Mouse (Mus musculus): ENCODE measurements at regions not wholly inside any gene's neighbourhood (a gene's known extent, or its start where the extent isn't known, plus 50 kb on each side); places are given as distances from the start of the nearest gene placed in this dataset.
A peak's percentile ranks its signal among the peaks of the same experiment; 100 is the strongest.
"Not testable (repeated sequence)": the region's sequence is repeated elsewhere in the genome, so short reads cannot be mapped to it uniquely, and the experiment has no call there.

DNA sequence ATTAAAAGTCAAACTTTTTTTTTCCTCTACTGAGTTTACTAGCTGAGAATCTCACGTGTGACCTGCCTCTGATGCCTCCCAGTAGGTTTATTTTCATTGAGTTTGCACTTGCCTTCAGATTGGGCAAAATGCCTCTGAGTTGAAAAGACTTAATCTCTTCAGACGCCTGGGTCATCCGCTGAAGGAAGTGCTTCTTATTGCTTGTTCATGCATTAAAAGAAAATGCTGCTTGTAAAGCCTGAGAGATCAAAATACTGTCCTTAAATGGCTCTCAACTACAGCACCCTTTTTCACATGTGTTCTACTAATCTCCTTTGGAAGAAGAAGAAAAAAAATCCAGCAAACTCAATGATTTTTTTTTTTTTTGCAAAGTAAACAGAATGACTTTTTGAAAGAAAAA is 351.5 kb downstream of the Kcnh5 start:
- DNase-seq (ENCODE audit: low spot score in 2 of 2) = no peak

DNA sequence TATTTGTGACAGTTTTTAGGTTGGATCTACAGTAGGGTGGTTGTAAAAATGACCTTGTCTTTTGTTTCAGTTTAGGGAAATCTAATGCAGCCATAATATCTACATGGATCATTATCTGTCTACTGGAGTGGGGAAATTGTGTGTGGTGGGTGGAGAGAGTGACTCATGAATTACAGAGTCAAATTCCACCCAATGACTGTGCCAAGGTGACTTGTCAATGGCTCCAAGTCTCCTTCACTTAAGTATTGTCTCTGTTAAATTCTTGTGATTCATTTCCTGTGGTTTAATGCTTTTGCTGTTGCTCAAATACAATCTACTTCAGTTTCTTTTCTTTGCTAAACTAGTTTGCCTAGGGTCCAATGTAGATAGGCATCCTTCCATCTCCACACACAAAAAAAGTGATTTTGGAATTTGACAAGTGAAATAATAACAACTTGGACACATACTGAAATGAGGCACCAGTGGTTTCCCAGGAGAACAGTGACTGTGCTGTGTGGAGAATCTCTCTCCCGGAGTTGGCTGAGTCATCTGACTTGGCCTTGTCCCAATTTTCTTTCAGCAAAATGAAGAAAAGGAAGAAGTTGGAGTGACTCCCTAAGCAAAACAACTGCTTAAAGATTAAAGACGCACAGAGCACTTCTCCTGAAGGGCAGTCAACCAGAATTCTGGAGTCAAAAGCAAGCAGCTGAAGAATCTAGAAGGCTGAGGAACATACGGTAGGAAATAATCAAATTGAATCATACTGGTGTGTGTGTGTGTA is 352.2 kb downstream of the Kcnh5 start:
- DNase-seq (ENCODE audit: low spot score in 2 of 2) = peak; percentile 9 to 24

DNA sequence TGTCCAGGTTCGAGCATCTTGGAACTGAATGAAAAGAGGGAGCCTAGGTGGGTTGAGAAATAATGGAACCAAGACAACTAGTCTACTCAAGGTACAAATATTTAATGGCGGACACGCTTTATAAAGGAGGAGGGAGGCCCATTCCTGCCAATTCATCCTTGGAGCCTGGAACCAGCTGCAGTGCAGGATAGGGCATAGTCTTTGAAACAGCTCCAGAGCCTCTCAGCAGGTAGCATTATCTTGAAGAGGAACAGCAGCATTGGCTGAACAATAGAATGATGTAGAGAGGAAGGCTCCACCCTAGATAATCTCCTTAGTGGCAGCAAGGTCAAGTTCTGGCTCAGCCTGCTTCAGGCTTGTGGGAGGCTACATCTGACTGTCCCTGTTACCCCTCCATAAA is 361.0 kb downstream of the Kcnh5 start:
- DNase-seq (ENCODE audit: low spot score in 2 of 2) = not testable (repeated sequence)

DNA sequence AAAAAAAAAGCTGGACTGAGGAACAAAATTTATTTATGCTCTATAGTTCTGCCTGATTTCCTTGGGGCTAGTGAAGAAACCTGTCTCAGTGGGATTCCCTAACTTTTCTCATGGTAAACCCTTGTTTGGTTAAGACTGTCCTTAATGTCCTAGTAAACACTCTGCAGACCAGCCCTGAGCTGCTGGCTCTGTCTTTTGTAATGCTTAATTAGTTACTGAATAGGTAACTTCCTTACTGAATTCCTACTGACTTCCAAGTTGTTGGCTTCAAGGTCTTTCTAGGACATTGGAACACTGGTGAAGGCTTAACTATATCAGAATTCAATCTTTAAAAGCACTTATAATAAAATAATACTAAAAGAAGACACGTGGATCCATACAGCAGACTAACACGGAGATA is 368.6 kb downstream of the Kcnh5 start:
- DNase-seq (ENCODE audit: low spot score in 2 of 2) = not testable (repeated sequence)

DNA sequence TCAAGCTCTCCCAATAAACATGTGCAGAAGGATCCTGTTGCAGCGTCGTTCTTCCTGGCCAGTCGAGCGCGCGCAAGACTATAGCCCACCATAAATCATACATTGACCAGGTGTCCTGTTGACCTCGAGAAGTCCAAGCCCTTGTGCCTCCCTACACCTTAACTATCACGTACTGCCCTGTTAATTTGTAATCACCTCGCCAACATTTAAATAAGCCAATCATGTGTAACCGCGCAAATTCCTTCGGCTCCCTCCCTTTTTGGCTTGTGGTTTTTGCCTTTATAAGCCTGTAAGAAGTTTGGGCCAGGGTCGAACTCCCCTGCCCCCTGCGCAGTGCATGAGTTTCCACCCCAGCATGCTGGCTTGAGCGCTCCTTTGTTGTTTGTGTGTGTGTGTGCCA is 369.2 kb downstream of the Kcnh5 start:
- DNase-seq (ENCODE audit: low spot score in 2 of 2) = not testable (repeated sequence)

DNA sequence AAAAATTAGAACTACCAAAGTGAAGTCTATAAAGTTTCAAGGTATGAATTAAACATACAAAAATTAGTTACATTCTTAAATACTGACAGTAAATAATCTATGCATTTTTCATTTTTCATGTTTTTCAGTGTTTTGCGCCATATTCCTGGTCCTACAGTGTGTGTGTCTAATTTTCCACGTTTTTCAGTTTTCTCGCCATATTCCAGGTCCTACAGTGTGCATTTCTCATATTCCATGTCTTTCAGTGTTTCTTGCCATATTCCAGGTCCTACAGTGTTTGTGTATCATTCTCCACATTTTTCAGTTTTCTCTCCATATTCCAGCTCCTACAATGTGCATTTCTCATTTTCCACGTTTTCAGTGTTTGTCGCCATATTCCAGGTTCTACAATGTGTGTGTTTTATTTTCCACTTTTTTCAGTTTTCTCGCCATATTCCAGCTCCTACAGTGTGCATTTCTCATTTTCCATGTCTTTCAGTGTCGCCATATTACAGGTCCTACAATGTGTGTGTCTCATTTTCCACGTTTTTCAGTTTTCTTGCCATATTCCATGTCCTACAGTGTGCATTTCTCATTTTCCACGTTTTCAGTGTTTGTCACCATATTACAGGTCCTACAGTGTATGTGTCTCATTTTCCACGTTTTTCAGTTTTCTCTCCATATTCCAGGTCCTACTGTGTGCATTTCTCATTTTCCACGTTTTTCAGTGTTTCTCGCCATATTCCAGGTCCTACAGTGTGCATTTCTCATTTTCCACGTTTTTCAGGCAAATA is 373.2 kb downstream of the Kcnh5 start:
- DNase-seq (ENCODE audit: low spot score in 2 of 2) = no peak

DNA sequence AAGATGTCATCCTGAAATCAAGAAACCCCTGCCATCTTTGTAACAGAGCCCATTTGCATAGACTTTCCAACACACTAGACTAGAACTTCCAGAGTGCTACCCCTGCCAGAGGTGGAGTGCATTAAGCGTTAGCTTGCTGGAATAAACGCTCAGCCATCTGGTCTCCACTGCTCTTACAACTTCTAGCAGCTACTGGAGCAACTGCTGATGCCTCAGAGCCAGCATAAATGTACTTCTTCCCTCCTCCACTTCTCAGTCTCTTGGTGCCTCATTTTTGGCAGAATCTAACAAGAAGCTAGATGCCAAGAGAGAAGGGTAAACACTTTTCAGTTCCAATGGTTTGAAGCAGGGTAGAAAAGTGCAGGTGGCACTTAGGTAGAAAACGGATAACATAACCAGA is 385.1 kb downstream of the Kcnh5 start:
- DNase-seq (ENCODE audit: low spot score in 2 of 2) = no peak

DNA sequence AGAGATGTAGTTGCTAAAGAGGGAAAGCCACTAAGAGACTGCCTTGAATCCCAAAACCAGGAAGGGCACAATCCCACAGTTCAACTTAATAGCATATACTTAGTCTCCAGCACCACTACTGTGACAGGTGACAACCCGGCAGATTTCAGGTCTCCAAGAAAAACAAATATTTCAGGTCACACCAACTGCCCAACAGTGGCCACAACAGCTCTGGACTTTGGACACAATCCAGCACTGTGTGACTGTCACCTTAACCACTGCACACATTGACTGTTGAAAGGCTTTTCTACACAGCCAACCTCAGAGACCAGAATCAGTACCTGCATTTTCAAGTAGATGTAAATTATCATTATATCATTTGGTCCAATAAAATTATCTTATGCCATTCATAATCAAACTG is 414.8 kb downstream of the Kcnh5 start:
- no peak for DNase-seq (ENCODE audit: low spot score in 2 of 2)

DNA sequence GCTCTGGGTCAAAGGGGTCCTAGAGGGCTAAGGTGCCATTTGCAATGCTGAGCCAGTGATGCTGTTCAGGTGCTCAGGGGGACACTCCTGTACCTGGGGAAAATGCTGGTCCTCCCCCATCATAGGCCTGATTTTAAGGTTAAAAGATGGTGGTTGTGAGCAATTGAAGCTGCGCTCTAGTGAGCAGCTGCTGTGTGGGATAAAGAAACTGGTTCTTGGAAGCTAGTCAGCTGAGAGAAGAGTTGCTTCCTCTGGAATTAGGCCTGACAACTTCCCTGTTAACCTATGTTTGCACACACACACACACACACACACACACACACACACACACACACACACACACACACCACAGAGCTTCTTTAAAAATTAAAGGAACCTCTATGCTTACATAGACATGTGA is 428.9 kb upstream of the Gm11042 start:
- no peak for DNase-seq (ENCODE audit: low spot score in 2 of 2)

DNA sequence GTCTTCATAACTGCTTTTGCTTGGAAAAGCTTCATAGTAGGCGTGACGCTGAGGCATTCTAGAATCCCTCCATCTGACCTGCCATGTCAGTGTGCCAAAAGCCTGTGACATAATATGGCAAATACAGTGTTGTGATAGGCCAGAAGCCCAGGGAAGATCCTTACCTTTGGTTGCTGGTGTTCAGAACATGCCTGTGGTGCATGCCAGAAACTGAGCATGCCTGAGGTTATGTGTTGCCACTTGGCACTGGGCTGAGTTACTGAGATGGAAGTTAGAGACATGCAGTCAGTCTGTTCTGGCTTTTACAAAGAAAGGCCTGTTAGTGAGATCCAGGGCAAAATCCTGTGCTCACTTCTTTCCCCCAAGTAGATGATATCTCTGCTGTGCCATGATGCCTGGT is 412.7 kb upstream of the Gm11042 start:
- no peak for DNase-seq (ENCODE audit: low spot score in 2 of 2)

DNA sequence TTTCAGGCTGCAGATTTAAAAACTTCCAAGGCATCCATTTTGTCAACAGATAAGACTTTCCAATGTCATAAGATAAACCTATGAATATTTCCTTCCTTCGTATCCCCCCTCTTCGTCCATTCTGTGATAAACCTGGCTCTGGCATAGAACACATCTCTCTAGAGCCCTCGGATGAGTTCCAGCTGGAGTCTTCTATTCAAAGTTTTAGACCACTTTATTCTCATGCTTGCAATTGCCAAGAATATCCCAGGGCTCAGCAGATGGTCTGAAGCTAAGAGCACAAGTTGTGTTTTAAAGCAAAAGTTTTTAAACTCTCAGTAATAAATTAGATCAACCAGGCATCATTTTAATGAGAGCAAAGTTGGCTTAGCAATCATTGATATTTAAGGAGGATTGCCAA is 363.0 kb upstream of the Gm11042 start:
- no peak for DNase-seq (ENCODE audit: low spot score in 2 of 2)

DNA sequence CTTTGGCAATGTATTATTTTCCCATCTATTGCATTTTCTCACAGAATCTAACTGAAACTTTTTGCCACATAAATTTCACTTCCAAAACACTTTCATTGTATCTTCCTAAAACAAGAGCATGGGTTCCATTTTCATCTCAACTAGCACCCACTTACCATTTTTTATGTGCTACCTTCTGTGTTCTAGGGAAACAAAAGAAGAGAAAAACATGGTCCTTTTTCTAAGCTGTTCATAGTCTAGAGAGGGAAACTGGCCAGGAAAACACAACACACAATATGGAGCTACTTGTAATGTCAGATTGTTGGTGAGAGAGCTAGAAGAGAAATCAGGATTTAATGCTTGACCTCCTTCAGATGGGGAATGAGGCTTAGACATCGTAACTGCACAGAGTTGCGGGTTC is 361.6 kb upstream of the Gm11042 start:
- DNase-seq (ENCODE audit: low spot score in 2 of 2) = no peak

DNA sequence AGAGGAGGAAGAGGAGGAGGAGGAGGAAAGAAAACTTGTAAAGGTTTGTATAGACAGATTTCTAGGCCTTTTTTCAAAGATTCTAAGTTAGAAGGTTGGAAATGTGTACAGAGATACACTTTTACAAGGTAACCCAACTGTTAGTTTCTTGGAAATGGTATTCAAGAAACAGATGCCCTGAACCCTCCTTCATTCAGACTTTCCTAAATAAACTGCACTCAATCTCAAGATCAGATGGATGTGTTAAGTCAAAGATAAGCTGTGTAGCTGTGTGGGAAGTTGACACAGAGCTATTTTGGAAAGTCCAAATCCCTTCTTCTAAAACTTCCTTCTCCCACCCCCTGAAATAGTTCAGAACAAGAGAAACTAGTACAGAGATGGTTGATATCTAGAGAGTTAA is 342.2 kb upstream of the Gm11042 start:
- no peak for DNase-seq (ENCODE audit: low spot score in 2 of 2)

DNA sequence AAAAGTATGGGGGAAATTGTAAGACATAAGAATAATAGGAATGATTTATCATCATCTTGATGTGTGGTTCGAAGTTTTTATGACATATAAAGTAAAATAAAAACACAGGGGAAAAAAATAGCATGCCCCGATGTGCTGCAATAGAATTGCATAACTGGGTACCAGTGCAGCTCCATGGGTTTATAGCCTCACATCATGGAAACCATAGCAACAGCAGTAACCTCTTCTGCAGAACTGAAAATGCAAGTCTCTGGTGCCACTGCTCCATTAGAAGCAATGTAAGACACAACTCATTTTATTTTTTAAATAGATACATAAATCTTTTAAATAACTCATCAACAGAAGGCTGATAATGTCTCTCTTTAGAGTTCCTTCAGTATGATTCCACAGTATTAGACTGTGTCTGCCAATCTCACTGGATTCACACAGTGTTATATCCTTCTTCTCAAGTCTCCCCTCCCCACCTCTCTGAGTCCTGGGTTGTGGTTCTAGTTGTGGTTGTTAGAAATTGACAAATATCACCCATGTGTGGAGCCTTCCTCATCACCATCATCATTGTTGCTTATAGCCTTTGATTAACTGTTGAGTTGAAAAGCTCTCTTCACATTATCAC is 340.9 kb upstream of the Gm11042 start:
- DNase-seq (ENCODE audit: low spot score in 2 of 2) = no peak

DNA sequence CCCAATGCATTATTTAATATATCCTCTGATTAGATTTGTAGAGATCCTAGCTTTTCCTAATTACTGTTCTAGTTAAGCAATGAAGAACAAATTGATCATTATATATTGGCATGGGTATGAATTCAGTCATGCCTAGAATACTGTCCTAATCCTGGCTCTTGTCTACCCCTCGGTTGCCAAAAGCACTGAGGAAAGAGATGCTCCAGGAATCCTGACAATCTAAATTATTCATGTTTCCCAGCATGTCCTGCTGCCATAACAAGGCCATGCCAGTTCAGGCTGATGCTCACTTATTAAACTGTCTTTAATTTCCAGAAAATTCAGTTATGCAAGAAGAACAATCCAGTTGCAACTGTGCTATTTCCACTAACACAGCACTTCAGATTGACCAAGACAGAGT is 335.1 kb upstream of the Gm11042 start:
- DNase-seq (ENCODE audit: low spot score in 2 of 2) = no peak

DNA sequence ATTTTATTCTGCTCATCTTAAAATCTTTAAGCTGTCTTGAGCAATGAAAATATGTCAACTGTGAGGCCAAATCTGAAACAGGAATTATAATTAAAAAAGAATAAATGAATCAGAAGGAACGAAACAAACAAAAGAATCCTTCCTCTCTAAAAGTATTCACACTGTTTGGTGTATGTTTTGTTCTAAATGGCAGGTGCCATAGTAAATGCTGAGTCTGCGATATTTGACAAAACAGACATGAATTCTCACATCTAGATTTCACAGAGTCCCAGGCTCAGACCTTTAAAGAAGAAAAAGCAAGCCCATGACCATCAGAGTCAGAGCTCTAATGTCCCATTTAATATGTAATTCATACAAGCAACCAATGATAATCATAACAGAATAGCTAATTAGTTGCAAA is 316.6 kb upstream of the Gm11042 start:
- DNase-seq (ENCODE audit: low spot score in 2 of 2) = no peak

DNA sequence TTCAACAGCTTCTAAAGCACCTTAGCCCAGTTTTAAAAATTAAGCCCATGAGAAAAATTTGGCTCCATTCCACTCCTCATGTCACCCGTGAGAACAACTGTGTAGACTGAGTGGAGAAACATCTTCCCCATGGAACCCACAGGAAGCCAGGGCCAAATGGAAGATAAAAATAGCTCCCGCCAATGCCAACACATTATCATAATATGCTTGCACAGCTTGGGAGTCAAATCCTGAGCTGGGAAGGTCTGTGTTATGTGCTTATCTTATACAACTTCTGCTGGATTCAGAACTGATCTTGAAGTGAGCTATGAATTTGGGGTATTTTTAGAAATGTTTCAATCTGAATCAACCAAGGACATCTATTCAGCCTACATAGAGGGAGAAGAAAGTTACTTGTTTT is 279.0 kb upstream of the Gm11042 start:
- DNase-seq (ENCODE audit: low spot score in 2 of 2) = no peak

DNA sequence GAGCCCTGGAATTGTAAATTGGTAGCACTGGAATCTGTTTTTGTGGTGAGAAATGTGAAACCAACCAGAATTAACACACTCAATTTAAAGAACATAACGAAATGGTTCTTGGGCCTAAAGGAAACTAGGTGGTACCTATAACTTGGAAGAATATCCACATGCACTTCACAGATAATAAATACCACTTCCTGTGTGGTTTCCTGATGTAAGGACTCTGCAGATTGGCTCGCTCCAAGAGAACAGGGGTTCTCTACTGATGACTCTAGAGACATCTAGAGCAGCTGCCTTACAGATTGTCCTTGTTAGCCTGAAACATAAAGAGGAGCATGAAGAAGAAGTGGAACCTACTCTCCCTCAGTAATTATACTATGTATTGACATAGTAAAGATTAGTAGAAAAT is 238.4 kb upstream of the Gm11042 start:
- DNase-seq (ENCODE audit: low spot score in 2 of 2) = no peak

DNA sequence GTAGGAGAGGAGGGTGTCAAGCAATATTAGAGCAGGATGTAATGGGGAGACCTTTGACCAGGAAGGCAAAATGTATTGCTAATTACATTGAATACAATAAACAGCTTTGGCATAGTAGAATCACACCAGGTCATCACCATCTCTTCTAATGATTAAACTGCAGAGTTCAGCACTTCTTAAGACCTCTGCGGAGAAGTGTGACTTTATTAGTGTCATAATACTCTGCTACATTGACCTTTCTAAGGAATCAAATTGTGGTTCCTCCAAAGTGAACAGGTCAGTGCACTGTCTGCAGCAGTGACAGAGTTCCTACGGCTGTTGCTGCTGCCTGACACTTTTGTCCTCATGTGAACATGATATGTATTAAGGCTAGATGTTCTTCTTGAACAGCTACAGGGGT is 228.0 kb upstream of the Gm11042 start:
- no peak for DNase-seq (ENCODE audit: low spot score in 2 of 2)

DNA sequence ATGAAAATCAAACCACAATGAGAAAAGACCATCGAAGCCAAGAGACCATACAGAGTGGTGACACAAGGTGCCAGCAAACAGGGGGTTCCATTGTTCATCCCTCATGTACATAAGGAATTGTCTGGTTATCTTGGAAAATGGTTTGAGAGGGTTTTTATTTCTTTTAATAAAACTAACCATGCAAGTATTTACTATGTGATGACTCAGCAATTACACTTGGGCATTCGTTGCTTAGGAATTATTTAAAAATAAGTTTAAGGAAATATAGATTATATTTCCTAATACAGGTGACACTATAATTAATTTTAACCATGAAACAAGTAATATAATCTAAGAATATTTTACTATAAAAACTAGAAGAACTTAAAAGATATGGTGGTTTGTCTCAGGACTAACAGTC is 218.7 kb upstream of the Gm11042 start:
- DNase-seq (ENCODE audit: low spot score in 2 of 2) = no peak

DNA sequence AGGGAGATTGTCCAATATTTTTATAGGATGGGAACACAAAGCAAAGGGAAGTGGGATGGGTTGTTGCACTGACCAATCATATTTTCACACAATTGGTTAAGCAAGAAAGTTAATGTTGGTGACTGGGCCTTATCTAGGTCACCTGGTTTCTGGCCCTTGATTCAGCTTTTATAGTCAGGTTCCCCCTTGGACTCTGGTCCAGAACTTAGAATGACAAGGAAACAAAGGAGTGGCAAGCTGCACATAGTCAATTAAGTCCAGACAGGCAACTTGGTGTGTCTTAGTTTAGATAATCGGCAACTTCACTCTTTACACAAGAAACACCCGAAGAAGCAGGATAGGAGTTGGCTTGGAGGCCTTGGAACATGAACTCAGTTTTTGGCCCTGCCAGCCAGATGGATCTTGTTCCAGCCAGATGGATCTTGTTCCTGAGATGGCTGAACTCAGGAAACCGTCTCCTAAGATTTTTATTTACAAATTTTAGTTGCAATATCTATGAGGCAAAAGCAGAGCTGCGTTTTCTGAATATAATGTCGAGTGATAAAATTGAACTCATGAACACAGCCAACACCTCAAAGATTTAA is 212.9 kb upstream of the Gm11042 start:
- no peak for DNase-seq (ENCODE audit: low spot score in 2 of 2)

DNA sequence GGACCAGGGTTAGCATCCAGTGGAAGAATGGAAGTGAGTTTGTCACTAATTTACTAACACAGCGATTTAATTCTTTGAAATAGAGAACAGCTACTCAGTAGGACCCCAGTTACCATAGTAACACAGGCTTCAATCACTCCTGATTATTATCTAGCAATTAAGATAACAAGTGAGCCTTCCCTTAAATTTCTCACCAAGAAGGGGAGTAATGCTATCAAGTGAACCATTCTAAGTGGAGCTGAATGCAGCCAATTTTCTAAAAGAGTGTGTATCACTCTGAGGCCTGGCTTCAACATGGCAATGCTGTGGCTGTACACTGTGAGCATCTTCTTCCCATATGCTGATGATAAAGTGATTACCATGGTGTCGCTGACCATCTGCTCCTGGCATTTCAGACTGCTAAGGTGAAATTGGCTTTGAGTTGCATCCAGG is 211.0 kb upstream of the Gm11042 start:
- no peak for DNase-seq (ENCODE audit: low spot score in 2 of 2)

Measured in adrenal gland, adult 18-20 months (tissue).